Mouse (Mus musculus) intestine, embryonic 14.5 days (tissue): ENCODE results near the gene Fjx1. TPM values are rescaled to one million over a fixed set of nuclear protein-coding genes. Genes with fewer than 3 reads are reported as not detected.

Experiments used
- polyA plus RNA-seq: library from polyadenylated mRNA; unstranded; fragments of >200 nt; fragmentation: Nextera tagmentation; extraction: Ambion mirVana; gene quantifications from 2 replicates; pipeline ENCODE4 v1.2.1, GENCODE M21; 2014

The Fjx1 gene
- polyA plus RNA-seq, 1 experiment from 2014 or later: 8.9 TPM

Other genes with a start within 250 kb of the Fjx1 start
- 30.8 and 33.5 TPM in 2 replicates for gene Trim44, start 44.7 kb downstream of the Fjx1 start, polyA plus RNA-seq
- 61.0 and 67.1 TPM in 2 replicates for gene Pamr1, start 97.5 kb upstream of the Fjx1 start, polyA plus RNA-seq
- 0.34 and 0.78 TPM in 2 replicates for gene Slc1a2, start 206.2 kb upstream of the Fjx1 start, polyA plus RNA-seq